Mouse (Mus musculus): ENCODE measurements around the gene Znrf2. TPM values are rescaled to one million over a fixed set of nuclear protein-coding genes. Genes with fewer than 3 reads are reported as not detected.

The Znrf2 gene
- total and polyA plus RNA-seq, 3 experiments, result 16.1 to 21.3 TPM; not detected in 1

GRCm38 (mm10) chr6:54818389-54818788, 1.7 kb downstream of the Znrf2 start:
- H3K9me3 ChIP-seq (replicated peaks; ENCODE audit: insufficient read depth, low read length), result no peaks in the 10 kb centered on the region
- H3K9ac ChIP-seq (ENCODE audit: control insufficient read depth, low read depth, low read length, poor library complexity, severe bottlenecking), result peak overlapping the region; percentile 87
- peaks cover 9% of the 10 kb centered on the region in 2 experiments for H3K4me1 ChIP-seq (ENCODE audit: control insufficient read depth in 1 of 2, insufficient read depth in 2 of 2, low read length in 2 of 2)
- peaks cover 0 to 23% of the 10 kb centered on the region in 2 experiments; a peak in 3 of 4 replicates for H3K36me3 ChIP-seq (ENCODE audit: control insufficient read depth in 1 of 2, insufficient read depth in 2 of 2, low read length in 2 of 2)
- H3K4me3 ChIP-seq (ENCODE audit: control insufficient read depth in 1 of 2, insufficient read depth in 1 of 2, low read depth in 2 of 2, low read length in 2 of 2), result peak overlapping the region; percentile 79 to 83
- TF ChIP-seq MAX (IDR thresholded peaks at IDR 0.05; ENCODE audit: low read length) (0 out of 2 replicates have a peak, but pooled peaks have one; percentile 29), GATA1 (IDR thresholded peaks at IDR 0.05; ENCODE audit: low read depth, low read length) (no peak)
- no peak overlapping the region for H3K27ac ChIP-seq (ENCODE audit: control insufficient read depth, low read depth, low read length)
- H3K27me3 ChIP-seq (ENCODE audit: control insufficient read depth in 1 of 2, insufficient read depth in 2 of 2, low read length in 2 of 2), result no peaks in the 10 kb centered on the region
- peaks cover 43% of the 10 kb centered on the region for H3K79me2 ChIP-seq (ENCODE audit: control insufficient read depth, insufficient read depth, low read length, poor library complexity)
- DNase-seq (ENCODE audit: low read depth, low spot score), result peak; percentile 46

GRCm38 (mm10) chr6:54819272-54819671, 2.6 kb downstream of the Znrf2 start:
- no peaks in the 10 kb centered on the region for H3K27me3 ChIP-seq (ENCODE audit: control insufficient read depth in 1 of 2, insufficient read depth in 2 of 2, low read length in 2 of 2)
- no peak for TF ChIP-seq CHD1 (IDR thresholded peaks at IDR 0.05; ENCODE audit: low read depth, low read length)
- no peak for TF ChIP-seq ZMIZ1 (IDR thresholded peaks at IDR 0.05; ENCODE audit: low read depth, low read length)
- no peak for TF ChIP-seq MAX (IDR thresholded peaks at IDR 0.05; ENCODE audit: low read length)
- TF ChIP-seq MXI1 (IDR thresholded peaks at IDR 0.05; ENCODE audit: low read depth, low read length), result peak; percentile 49; the same call in 1 of the 2 replicates
- TF ChIP-seq ELF1 (IDR thresholded peaks at IDR 0.05; ENCODE audit: low read depth, low read length), result no peak
- H3K27ac ChIP-seq (ENCODE audit: control insufficient read depth, low read depth, low read length), result no peak overlapping the region
- peaks cover 43% of the 10 kb centered on the region for H3K79me2 ChIP-seq (ENCODE audit: control insufficient read depth, insufficient read depth, low read length, poor library complexity)
- DNase-seq (ENCODE audit: low read depth, low spot score), result no peak
- H3K4me1 ChIP-seq (ENCODE audit: control insufficient read depth in 1 of 2, insufficient read depth in 2 of 2, low read length in 2 of 2), result peaks cover 9% of the 10 kb centered on the region in 2 experiments
- no peaks in the 10 kb centered on the region for H3K9me3 ChIP-seq (replicated peaks; ENCODE audit: insufficient read depth, low read length)
- peak overlapping the region in 1 of 2 experiments; percentile 83; a peak in 2 of 4 replicates for H3K4me3 ChIP-seq (ENCODE audit: control insufficient read depth in 1 of 2, insufficient read depth in 1 of 2, low read depth in 2 of 2, low read length in 2 of 2)
- H3K36me3 ChIP-seq (ENCODE audit: control insufficient read depth in 1 of 2, insufficient read depth in 2 of 2, low read length in 2 of 2), result peaks cover 0 to 23% of the 10 kb centered on the region in 2 experiments; a peak in 3 of 4 replicates
- peak overlapping the region; percentile 33; the same call in 1 of the 2 replicates for H3K9ac ChIP-seq (ENCODE audit: control insufficient read depth, low read depth, low read length, poor library complexity, severe bottlenecking)

DNA sequence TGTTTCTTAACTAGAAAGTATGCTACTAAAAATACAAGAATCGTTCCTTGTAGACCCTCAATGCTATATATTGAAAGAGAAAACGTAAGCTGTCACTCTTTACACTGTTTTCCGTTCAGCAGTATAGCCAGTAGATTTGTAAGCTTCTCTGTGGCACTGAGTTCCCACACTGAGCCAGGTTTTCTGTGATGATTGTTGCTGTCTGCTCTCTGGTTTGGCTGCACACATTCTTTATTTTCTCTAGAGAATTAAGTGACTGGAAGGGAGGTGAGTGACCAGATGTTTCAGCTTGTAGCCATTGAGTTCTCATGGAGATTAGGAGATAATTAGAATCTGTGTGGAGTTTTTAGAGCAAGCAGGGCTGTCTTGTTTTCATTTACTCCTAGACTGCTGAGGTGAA, 3.0 kb downstream of the Znrf2 start:
- H3K36me3 ChIP-seq (ENCODE audit: control insufficient read depth in 1 of 2, insufficient read depth in 2 of 2, low read length in 2 of 2), result peaks cover 0 to 23% of the 10 kb centered on the region in 2 experiments; a peak in 3 of 4 replicates
- no peaks in the 10 kb centered on the region for H3K9me3 ChIP-seq (replicated peaks; ENCODE audit: insufficient read depth, low read length)
- peaks cover 46% of the 10 kb centered on the region for H3K79me2 ChIP-seq (ENCODE audit: control insufficient read depth, insufficient read depth, low read length, poor library complexity)
- peak overlapping the region; percentile 22; the same call in 1 of the 2 replicates for H3K9ac ChIP-seq (ENCODE audit: control insufficient read depth, low read depth, low read length, poor library complexity, severe bottlenecking)
- no peaks in the 10 kb centered on the region for H3K27me3 ChIP-seq (ENCODE audit: control insufficient read depth in 1 of 2, insufficient read depth in 2 of 2, low read length in 2 of 2)
- no peak overlapping the region for H3K27ac ChIP-seq (ENCODE audit: control insufficient read depth, low read depth, low read length)
- H3K4me3 ChIP-seq (ENCODE audit: control insufficient read depth in 1 of 2, insufficient read depth in 1 of 2, low read depth in 2 of 2, low read length in 2 of 2), result peak overlapping the region in 1 of 2 experiments; percentile 83; a peak in 1 of 4 replicates
- no peak for DNase-seq (ENCODE audit: low read depth, low spot score)
- peaks cover 9% of the 10 kb centered on the region in 2 experiments for H3K4me1 ChIP-seq (ENCODE audit: control insufficient read depth in 1 of 2, insufficient read depth in 2 of 2, low read length in 2 of 2)
- TF ChIP-seq ZNF384 (IDR thresholded peaks at IDR 0.05; ENCODE audit: low read depth, low read length) (no peak), POLR2A (IDR thresholded peaks at IDR 0.05; ENCODE audit: control insufficient read depth in 1 of 2, insufficient read depth in 1 of 2, low read depth in 1 of 2, low read length in 2 of 2, poor library complexity in 1 of 2) (no peak), ELF1 (IDR thresholded peaks at IDR 0.05; ENCODE audit: low read depth, low read length) (no peak)

GRCm38 (mm10) chr6:54822348-54822747, 5.6 kb downstream of the Znrf2 start:
- Histone ChIP-seq H3K4me3 (ENCODE audit: control insufficient read depth in 1 of 2, insufficient read depth in 1 of 2, low read depth in 2 of 2, low read length in 2 of 2) (no peak overlapping the region), H3K9me3 (replicated peaks; ENCODE audit: insufficient read depth, low read length) (no peaks in the 10 kb centered on the region), H3K4me1 (ENCODE audit: control insufficient read depth in 1 of 2, insufficient read depth in 2 of 2, low read length in 2 of 2) (peaks cover 4 to 6% of the 10 kb centered on the region in 2 experiments; a peak in 3 of 4 replicates), H3K9ac (ENCODE audit: control insufficient read depth, low read depth, low read length, poor library complexity, severe bottlenecking) (no peak overlapping the region), H3K27ac (ENCODE audit: control insufficient read depth, low read depth, low read length) (no peak overlapping the region), H3K79me2 (ENCODE audit: control insufficient read depth, insufficient read depth, low read length, poor library complexity) (peaks cover 59% of the 10 kb centered on the region), H3K27me3 (ENCODE audit: control insufficient read depth in 1 of 2, insufficient read depth in 2 of 2, low read length in 2 of 2) (no peaks in the 10 kb centered on the region), H3K36me3 (ENCODE audit: control insufficient read depth in 1 of 2, insufficient read depth in 2 of 2, low read length in 2 of 2) (peaks cover 0 to 17% of the 10 kb centered on the region in 2 experiments; a peak in 3 of 4 replicates)
- no peak for DNase-seq (ENCODE audit: low read depth, low spot score)
- no peak for TF ChIP-seq E2F4 (IDR thresholded peaks at IDR 0.05; ENCODE audit: borderline replicate concordance, low read depth, low read length)
- no peak for TF ChIP-seq HCFC1 (IDR thresholded peaks at IDR 0.05; ENCODE audit: low read depth, low read length)
- no peak for TF ChIP-seq TCF12 (IDR thresholded peaks at IDR 0.05; ENCODE audit: low read depth, low read length)
- no peak for TF ChIP-seq USF1 (IDR thresholded peaks at IDR 0.05; ENCODE audit: low read depth, low read length)
- no peak for TF ChIP-seq POLR2A (IDR thresholded peaks at IDR 0.05; ENCODE audit: control insufficient read depth in 1 of 2, insufficient read depth in 1 of 2, low read depth in 1 of 2, low read length in 2 of 2, poor library complexity in 1 of 2)
- no peak for TF ChIP-seq RCOR1 (IDR thresholded peaks at IDR 0.05; ENCODE audit: low read depth, low read length)
- no peak for TF ChIP-seq USF2 (IDR thresholded peaks at IDR 0.05; ENCODE audit: borderline replicate concordance in 1 of 2, insufficient read depth in 1 of 2, low read depth in 1 of 2, low read length in 2 of 2)
- TF ChIP-seq MAFK (IDR thresholded peaks at IDR 0.05; ENCODE audit: borderline replicate concordance, low read depth, low read length), result no peak
- TF ChIP-seq ELF1 (IDR thresholded peaks at IDR 0.05; ENCODE audit: low read depth, low read length), result no peak
- no peak for TF ChIP-seq UBTF (IDR thresholded peaks at IDR 0.05; ENCODE audit: borderline replicate concordance, insufficient read depth, low read depth, low read length)
- TF ChIP-seq ZMIZ1 (IDR thresholded peaks at IDR 0.05; ENCODE audit: low read depth, low read length), result no peak
- no peak for TF ChIP-seq POLR2AphosphoS2 (IDR thresholded peaks at IDR 0.05; ENCODE audit: low read length)
- no peak for TF ChIP-seq MYC (IDR thresholded peaks at IDR 0.05; ENCODE audit: low read depth, low read length)
